Mouse (Mus musculus) embryo, embryonic 11.5 days (tissue): ENCODE results near the gene Zfp329.
A peak's percentile ranks its signal among the peaks of the same experiment; 100 is the strongest.
"Not testable (repeated sequence)": the region's sequence is repeated elsewhere in the genome, so short reads cannot be mapped to it uniquely, and the experiment has no call there.

Experiments
- DNase-seq: peaks from one replicate; pipeline ENCODE4 v3.0.0-alpha.2; 2012; ENCODE audit warnings: low read depth, low spot score

Gene Zfp329

DNA sequence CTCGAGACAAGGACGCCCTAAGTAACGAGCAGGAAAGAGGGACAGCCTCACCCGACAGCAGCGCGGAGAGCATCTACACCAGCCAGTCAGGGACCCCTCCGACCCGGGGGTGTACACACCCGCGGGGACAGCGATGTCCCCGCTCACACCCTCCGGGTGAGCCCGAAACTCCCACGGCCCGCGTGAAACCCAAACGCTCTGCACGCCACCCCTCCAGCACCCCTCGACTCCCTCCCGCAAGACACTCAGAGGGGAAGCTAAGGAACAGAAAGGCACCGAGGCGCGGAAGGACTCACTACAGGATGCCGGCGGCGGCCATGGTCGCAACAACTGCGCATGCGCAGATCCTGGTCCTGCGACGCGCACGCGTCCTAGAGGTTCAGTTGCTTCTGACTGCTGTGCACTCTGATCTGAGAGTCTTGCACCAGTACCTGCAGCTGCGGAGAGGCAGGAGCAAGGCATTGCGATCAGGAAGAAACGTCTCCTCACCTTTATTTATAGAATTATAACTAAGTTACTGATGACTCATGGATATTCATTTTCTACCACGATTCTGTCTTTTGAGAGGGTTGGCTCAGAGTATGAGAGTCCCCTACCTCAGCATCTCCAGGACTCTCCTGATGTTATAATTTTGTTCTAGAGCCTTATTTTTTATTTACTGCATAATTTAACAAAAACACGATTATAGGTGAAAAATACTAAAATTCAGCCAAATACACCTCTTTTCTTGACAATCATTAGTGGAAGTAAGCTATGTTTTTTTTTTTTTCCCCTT is at the start of gene Zfp329:
Gene Zfp329 (minus strand): TSS at position 338 of the 775 bp plus-strand sequence.
- peak; percentile 93 for DNase-seq

DNA sequence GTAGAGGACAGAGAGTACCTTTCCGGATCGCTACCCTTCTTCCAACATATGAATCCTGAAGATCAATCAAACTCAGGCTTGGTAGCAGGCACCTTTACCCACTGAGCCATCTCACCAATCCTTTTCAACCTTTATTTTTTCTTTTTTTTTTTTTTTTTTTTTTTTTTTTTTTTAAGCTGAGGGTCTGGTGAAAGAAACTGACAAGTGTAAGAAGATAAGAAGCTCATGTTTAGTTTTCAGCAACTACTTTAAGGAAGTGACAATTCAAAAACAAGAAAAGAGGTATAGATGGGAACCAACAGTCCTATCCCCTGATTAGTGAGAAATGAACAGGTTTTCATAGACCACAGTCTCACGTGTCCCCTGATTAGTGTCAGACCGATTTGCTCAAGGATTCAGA is 17.1 kb upstream of the Zfp329 start:
- DNase-seq: no peak

DNA sequence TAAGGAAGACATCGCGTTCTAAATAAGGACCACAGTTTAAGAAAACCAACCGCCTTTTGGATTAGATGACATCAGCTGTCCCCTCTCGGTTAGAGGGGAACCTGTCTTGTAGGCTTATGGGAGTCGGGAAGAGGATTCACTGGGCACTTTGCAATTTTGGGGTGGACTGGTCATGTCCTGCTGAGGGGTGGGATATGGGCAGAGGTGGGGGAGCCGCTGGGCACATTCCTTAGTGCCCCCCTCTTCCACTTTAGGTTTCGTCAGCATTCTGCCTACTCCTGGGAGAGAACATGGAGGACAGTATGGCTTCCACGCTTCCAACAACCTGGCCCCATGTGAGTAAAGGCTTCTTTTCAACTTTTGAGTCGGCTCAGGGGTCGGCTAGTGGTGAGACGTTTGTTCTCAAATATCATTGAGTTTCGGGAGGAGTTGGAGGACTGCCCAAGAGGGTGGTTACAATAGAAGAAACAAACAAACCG is 16.6 kb upstream of the Zfp329 start:
- no peak for DNase-seq

GRCm38 (mm10) chr7:12834162-12835120 is 15.8 kb upstream of the Zfp329 start, which contains the start of gene Zfp110:
TSS of gene Zfp110 (plus strand) at chr7:12834761.
- peak; percentile 79 for DNase-seq

DNA sequence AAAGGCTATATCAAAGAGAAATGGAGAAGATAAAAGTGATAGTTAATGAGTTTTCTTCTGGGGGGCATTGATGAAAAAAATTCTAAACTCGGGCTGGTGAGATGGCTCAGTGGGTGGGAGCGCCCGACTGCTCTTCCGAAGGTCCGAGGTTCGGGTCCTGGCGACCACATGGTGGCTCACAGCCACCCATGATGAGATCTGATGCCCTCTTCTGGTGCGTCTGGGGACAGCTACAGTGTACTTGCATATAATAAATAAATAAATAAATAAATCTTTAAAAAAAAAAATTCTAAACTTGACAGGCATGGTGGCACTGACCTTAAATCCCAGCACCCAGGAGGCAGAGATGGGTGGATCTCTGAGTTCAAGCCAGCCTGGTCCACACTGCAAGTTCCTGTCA is 3.1 kb downstream of the Zfp329 start:
- DNase-seq: no peak

DNA sequence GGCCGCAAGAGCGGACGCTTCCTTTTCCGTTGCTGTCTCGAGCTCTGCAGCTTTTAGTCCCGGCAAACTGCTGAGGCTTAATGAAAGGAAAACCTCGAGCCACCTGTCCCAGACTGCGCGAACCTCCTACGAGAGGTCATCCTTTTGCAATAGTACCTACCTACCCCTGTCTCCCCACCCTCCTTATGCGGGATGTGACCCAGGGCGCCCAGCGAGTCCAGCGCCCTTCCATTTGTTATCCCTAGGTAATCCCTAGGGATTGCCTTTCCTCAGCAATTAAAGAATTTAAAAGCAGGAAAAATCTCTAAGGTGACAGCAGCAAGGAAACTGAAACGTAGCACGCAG is 15.0 kb downstream of the Zfp329 start:
- DNase-seq: no peak

- peak; percentile 71 for DNase-seq
Observed at GRCm38 (mm10) chr7:12802866-12803726, 15.6 kb downstream of the Zfp329 start, which contains the start of gene Zscan18. TSS of gene Zscan18 (minus strand) at chr7:12803635.

DNA sequence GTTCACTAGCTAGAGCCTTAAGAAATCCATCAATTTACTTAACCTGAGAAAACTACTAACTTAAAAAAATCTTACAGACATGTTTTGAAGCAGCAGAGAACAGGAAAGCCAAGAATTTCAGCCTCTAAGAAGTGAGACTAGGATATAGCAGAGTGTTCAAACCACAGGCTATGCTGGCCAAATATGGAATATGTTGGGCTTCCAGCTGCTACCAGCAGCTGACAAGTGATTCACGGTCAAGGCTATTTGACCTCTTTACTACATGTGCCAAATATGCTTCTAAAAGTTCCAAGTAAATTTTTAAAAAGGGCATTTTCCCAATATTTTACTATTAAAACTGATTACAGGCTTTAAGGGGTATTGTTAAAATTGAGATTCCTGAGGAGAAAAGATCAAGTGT is 19.1 kb downstream of the Zfp329 start:
- no peak for DNase-seq

DNA sequence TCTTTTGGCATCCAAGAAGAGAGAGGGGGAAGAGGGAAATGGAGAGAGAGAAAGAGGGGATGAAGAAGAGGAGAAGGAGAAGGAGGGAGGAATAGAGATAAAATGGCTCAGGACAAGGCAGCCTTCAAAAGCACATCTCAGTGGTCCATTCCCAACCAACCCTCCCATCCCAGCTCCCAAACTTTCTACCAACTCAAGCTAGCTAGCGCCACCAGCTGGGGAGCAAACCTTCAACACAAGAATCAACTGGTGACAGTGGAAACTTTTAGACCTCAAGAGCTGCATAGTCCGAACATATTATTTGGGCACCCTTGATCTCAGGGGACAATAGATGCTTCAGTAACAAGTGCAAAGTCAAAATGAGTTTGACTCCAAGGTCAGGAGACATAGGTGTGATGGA is 20.7 kb downstream of the Zfp329 start:
- DNase-seq: no peak

DNA sequence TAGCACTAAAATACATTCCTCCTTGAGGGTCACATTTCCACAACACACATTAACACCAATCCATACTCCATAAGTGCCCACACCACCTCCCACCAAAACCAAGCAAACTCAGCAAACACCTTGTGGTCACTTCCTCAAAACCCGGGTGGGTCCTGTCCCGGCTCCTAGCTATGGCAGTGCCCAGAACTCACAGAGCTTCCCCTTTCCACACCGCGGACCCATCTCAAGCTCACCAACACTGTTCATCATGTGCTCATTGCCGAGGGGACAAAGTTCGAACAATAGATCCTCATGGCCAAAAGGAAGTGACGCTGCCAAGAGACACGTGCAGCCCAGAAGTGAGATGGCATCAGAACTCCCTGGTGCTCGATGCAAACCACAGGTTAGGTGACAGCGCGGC is 26.0 kb downstream of the Zfp329 start:
- not testable (repeated sequence) for DNase-seq

DNA sequence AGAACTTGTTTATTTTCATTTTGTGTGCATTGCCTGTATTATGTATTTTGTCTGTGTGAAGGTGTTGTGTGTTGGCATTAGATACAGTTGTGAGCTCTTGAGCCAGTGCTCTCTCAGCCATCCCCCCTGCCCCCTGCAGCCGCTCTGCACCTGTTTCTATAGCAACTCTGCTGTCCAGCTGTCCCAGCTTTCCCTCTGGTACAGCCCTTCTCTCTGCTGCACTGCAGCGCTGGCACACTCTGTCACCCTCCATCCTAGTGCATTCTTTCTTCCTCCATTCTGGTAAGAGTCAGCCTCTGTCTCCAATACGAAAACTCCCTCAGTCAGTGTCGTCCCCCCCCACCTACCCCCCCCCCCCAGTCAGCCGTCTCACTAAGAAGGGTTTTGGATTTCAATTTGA is 30.6 kb downstream of the Zfp329 start:
- no peak for DNase-seq

DNA sequence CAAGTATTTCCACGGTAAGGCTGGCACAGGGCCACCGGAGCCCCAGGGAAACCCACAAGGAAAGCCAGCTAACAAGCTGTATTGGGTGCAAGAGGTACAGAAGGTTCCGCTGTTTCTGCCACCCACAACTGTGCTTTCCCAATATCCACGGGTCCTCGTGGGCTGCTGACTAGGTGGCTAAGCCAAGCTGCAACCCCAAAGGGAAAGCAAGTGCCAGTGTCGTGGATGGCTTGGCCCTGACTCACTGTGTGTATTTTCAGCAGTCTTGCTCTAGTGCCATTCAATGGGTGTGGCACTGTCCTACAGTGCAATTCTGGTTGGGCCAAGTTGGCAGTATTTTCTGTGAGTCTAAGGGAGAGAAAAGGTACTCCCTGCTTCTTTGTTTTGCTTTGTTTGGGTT is 31.3 kb downstream of the Zfp329 start:
- DNase-seq: no peak

DNA sequence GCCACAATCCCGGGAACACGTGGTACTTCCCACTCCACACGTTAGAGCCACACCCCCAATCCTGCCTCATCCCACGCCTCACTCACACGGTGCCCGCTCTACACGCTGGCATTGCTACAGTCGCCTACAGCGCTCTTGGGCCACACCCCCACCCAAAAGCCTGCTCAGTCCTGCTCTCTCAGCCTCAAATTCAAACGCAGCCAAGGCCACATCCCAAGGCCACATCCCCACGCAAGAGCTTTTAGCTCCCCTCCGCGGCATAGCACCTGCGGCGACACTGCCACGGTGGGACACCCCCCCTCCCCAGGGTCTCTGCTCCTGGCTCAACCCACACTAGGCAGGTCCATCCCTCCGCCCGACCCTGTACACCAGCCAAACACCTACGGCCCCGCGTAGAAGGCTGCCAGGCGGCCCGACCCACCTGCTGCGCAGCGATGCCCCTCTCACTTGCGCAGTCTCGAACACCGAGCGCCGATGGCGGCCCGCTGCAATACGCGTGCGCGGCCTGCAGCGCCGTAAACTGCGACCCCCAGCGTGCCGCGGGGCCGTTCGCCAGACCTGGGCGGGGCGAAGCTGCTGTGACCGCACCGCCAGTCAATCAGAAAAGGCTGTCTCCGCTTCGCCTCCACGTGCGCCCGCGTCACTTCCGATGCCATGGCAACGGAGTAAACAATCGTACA is 38.4 kb downstream of the Zfp329 start:
- peak; percentile 78 for DNase-seq

DNA sequence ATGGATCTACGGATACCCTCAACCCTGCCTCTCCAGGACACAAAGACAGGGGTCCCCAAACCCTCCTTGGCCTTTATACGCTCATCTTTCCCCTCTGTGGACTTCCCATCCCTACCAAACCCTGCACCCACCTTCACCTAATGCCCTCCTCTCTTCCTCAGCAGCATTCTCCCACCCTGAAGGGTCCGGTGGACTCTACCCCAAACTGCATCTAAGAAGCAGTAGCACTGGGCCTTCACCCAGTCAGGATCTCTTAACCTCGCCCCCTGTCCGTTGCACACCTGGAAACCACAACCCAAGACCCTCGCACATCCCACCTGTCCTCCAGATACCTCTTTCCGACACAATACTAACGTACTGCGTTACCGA is 38.9 kb downstream of the Zfp329 start:
- DNase-seq: no peak

DNA sequence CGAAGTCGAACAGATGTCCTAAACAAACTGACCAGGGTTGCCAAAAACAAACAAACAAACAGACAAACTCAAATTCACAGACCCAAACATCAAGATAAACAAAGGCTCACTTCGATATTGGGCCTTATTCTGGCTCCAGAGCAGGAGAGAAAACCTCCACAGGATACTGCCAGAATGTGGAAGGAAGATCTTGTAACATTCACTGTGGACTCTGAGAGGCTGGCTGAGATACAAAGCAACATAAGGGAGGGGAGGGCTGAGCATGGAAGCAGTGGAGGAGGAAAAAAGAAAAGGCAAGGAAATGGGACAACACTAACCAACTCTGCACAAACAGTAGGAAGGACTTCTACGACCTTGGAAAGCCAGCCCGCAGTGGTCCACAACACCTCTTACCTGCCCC is 39.5 kb downstream of the Zfp329 start:
- DNase-seq: no peak

DNA sequence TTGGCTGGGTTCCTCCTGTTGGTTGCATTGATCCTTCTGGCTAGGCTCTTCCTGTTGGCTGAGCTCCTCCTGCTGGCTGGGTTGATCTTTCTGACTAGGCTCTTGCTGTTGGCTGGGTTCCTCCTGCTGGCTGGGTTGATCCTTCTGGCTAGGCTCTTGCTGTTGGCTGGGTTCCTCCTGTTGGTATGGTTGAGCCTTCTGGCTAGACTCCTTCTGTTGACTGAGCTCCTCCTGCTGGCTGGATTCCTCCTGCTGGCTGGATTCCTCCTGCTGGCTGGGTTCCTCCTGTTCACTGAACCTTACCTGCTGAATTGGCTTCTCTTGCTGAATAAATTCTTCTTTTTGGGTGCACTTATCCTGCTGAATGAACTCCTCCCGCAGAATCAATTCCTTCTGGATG is 44.1 kb downstream of the Zfp329 start:
- no peak for DNase-seq

- DNase-seq: no peak
Observed at GRCm38 (mm10) chr7:12774111-12774510, 44.5 kb downstream of the Zfp329 start.
